Mouse (Mus musculus) granulocyte monocyte progenitor cell, adult 5-6 weeks (primary cell): ENCODE results near the gene Rnf144b. TPM values are rescaled to one million over a fixed set of nuclear protein-coding genes. Genes with fewer than 3 reads are reported as not detected.
A peak's percentile ranks its signal among the peaks of the same experiment; 100 is the strongest.

Source experiments
- ATAC-seq: replicated peaks from 2 replicates; pipeline ENCODE4 v1.8.0; 2016; ENCODE audit warnings: mild to moderate bottlenecking, moderate TSS enrichment, inconsistent platforms; ENCODE audit not compliant: poor library complexity, severe bottlenecking
- total RNA-seq, 2 experiments: library from RNA; stranded (forward) in 1 of 2; stranded (reverse) in 1 of 2; fragments of 200-712, 200-1000 nt in 1 of 2; fragments of >200 nt in 1 of 2; fragmentation: Nextera tagmentation in 1 of 2; gene quantifications; 2 replicates each; pipeline ENCODE4 v1.2.3; 2014 to 2017

The Rnf144b gene
- total RNA-seq (2014; fragmentation: Nextera tagmentation): 7.8 and 7.9 TPM in 2 replicates
- total RNA-seq (2017): 6.9 and 9.1 TPM in 2 replicates

- ATAC-seq: peak; percentile 61
Measured at GRCm38 (mm10) chr13:47122537-47123430, at the start of gene Rnf144b. Gene Rnf144b (plus strand): TSS chr13:47122656.

GRCm38 (mm10) chr13:47076156-47076555 is 46.3 kb upstream of the Rnf144b start:
- no peak for ATAC-seq

DNA sequence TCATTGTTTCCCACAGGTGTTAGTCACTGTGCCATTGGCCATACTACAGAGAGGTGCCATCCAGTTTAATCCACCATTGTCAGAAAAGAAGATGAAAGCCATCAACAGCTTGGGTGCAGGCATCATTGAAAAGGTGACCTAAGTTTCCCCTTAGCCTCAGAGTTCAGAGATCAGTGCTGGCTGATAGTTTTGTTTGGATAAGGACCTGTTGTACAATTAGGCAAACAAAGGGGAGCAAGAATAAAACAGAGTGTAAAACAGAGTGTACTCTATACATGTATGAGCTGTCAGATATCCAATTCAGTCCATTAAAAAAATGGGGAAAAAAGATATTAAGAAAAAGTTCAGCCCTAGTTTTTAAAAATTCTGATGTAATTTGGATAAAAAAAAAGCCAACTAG is 45.1 kb upstream of the Rnf144b start:
- ATAC-seq: no peak

DNA sequence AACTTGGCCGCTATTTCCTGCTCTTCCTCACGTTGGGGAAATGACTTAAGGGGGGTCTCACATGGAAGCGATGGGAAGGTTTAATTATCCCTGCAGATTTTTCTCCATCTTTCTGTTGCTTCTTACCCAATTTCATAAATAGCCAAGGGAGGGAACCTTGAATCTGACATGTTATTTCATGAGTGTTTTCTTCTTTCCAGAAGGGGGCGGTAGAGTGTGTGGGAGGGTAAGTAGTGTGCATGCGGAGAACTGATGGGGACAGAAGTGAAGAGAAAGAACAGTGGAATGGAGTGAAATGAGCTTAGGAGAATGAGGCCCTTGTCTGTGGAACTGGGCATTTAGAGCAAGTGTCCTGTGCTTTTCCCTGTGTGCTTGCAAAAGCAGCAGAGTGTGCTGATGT is 43.7 kb upstream of the Rnf144b start:
- ATAC-seq: no peak

DNA sequence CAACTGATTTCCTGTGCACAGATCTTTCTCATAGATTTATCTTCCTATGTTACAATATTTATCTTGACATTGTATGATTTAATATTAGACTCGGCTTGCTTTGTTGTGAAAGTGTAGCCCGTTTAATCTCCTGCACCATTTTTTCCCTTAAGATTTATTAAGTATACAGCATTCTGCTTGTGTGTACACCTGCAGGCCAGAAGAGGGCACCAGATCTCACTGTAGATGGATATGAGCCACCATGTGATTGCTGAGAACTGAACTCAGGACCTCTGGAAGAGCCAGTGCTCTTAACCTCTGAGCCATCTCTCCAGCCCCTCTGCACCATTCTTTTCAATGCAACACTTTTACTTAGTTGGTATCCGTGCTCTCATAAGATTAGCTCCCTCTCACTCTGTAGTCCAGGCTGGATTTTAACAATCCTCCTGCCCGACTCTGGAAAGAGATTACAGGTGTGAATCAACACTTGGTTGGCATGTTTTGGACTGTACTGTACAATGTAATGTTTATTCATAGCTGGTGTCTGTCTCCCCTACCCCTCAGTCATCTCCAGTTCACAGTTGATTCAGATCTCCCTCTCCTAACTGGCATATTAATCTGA is 41.5 kb upstream of the Rnf144b start:
- no peak for ATAC-seq

GRCm38 (mm10) chr13:47088433-47088832 is 34.0 kb upstream of the Rnf144b start:
- no peak for ATAC-seq

DNA sequence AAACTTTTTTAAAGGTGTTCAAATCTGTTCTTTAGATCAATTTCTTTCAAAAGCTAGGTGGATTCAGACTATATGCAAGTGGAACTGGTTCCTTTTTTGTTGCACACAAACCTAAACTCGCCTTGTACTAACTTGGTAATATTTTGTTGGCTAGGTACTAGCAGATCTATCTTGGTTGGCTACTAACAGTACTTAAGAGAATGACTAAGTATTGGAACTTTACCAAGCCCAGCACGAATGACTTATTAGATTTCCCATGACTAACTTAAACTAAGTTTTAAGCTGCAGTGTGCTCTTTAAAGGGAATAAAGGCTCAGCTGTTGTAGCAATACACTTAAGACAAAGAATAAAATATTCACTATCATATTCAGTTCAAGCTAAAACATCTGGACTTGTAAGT is 33.2 kb upstream of the Rnf144b start:
- ATAC-seq: no peak

DNA sequence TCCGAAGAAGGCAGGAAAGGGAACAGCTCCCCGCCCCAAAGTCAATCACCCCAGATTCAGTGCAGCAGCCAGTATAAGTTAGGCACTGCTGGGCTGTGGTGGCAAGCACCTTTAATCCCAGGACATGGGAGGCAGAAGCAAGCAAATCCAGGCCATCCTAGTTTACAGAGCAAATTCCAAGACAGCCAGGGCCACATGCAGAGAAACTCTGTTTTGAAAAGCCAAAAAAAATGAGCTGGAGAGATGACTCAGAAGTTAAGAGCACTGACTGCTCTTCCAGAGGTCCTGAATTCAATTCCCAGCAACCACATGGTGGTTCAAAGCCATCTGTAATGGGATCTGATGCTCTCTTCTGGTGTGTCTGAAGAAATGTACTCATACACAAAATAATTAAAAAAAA is 28.7 kb upstream of the Rnf144b start:
- no peak for ATAC-seq

DNA sequence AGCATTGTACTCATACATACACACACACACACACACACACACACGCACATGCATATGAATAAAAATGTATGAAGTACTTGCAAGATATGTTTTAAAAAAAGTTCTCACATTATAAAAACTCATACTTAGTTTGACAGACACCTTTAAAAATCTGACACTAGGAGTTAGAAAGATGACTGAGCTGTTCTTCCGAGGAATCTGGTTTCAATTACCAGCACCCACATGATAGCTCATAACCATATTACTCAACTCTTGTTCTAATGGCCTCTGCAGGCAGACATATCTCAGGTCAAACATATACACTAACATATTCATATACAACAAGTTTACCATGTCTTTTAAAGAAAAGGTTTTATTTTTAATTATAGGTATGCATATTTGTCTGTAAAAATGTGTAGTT is 25.9 kb upstream of the Rnf144b start:
- ATAC-seq: no peak

DNA sequence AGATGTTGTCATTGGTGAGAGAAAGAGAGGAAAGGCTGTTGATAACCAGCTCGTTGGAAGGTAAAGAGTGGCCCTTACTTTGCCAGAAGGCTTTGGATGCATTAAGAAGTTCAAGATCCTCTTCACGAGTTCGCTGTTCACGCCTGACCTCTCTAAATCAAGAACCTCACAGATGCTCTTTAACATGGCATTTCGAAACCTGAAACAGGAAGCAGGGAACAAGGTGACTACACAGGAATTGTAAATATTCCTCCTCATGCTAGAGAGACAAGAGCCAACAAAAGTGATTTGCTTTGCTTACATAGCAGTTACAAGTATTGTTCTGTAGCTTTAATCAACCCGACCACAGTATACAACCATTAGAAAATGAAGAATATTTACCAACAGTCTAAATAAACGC is 23.2 kb upstream of the Rnf144b start:
- ATAC-seq: peak; percentile 55; the same call in 1 of the 2 replicates

- ATAC-seq: no peak
Measured at GRCm38 (mm10) chr13:47100587-47100986, 21.9 kb upstream of the Rnf144b start.

- no peak for ATAC-seq
Measured at GRCm38 (mm10) chr13:47104146-47104545, 18.3 kb upstream of the Rnf144b start.

DNA sequence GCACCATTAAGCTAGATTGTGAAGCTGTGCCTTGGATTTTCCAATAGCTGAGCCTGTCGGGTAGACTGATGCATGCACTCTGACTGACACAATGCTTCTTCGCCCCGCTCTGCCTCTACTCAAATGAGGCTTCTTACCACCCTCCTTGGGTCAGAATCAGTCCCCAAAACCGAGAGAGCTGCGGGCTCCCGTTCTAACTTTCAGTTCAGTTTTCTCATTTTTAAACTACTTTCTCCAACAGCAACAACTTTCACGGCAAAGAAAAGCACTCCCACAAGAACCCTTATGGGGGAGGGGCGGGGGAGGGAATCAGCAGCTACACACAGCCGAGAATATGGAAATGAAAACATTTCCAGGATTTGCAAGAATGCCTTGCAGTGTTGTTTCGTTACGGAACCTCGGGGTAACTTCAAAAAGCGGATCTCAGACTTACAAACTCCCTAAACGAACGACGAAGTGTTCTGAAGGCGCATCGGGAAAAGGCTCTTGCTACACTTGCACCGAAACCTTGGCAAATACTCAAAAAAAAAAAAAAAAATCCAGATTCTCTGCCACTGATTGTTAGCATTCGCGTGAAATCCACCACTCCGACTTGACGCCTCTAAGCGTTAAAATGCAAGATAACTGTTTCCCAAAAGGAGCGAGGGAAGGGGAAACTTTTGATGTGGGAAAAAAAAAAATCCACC is 17.5 kb upstream of the Rnf144b start:
- peak; percentile 52 for ATAC-seq

DNA sequence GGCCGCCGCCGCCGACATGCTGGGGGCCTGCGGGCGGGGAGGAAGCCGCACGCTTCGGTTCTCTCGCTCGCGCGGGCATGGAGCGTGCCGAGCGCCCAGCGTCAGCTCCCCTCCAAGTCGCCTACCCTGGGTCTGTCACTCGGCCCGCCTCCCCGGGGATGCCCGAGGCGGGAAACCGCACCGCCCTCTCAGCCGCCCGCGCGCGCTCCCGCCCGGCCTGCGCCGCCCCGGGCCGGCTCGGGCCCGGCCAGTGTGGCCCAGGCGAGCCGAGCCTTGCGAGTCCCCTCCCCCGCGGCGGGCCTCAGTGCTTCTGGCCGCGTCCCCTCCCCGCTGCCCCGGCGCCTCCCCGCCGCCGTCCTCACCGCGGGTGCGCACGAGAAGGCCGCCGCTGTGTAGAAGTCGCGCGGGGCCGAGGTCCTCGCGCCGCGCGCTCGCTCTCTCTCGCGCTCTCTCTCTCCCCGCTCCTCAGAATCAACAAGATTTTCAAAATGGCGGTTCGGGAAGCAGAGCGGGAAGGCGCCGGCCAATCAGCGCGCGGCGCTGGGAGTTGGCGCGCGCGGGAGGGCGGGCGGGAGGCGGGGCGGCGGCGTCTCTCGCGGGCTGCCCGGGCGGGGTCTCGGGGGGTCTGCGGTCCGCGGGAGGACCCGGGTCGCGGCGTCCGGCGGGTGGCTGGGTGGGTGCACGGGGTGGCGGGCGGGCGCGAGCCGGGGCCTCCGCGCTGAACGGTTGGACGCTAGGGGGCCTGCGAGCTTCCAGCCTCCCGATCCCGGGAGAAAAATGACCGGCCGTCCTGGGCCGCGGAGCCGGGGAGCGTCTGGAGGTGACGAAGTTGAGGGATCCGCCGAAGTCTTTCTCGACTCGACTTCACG is 16.5 kb upstream of the Rnf144b start, which contains the start of gene Dek:
Dek (minus strand) TSS at position 491 of the 869 bp plus-strand sequence.
- ATAC-seq: peak; percentile 62

GRCm38 (mm10) chr13:47106580-47106888 is 15.9 kb upstream of the Rnf144b start:
- ATAC-seq: peak; percentile 18

DNA sequence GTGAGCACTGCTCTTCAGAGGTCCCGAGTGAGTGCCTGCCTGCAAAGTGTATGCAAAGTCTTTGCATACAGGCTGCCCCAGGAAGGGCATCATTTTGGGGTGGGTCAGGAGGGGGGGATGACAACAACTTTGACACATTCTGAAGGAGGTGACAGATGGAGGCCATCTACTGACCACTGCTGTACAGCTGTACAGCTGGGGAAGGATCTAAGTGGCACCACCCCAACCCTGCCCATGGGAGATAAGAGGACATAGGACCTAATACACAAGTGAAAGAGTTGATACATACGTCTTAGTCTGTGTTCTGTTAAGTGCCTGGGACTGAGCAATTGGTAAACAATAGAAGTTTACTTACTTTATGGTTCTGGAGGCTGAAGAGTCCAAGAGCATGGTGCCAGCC is 13.2 kb upstream of the Rnf144b start:
- ATAC-seq: no peak

GRCm38 (mm10) chr13:47111185-47111584 is 11.3 kb upstream of the Rnf144b start:
- ATAC-seq: no peak

DNA sequence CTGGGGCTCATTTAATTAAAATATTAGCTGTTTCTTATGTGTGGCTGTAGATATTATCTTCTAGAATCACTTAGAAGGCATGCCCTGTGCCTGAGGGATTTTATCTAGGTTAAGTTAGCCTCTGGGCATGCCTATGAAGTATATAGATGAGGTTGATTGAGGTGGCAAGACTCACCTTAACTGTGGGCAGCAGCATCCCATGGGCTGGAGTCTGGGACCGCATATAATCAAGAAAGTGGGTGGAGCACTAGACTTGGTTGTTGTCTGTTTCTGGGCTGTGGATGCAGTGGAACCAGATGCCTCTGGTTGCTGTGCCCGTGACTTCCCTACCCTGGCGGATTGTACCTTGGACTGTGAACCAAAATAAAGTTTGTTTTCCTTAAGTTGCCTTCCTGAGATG is 10.4 kb upstream of the Rnf144b start:
- ATAC-seq: no peak

DNA sequence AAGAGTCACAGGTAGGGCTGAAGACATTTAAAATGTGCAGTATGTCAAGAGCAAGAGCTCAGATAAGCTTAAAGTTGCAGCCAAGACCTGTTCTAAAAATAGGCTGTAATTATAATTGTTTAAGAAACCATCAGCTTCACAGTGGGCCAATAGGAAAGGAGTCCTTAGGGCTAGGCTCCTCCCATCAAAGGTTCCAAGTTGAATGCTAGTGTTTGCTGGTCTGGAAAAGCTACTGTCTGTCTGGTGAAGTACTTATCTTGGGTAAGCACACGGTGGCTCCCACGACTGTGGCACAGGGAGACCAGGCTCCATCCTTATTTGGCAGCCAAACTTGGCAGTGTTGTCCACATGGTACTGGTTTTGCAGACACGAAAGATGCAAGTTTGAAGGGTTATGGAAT is 9.5 kb upstream of the Rnf144b start:
- ATAC-seq: no peak

GRCm38 (mm10) chr13:47116000-47116399 is 6.5 kb upstream of the Rnf144b start:
- no peak for ATAC-seq
